Mouse (Mus musculus) CD4-positive helper T cell, adult 2 months (primary cell): ENCODE measurements around the gene Gm16430.
"Not testable (repeated sequence)": the region's sequence is repeated elsewhere in the genome, so short reads cannot be mapped to it uniquely, and the experiment has no call there.

Experiments used
- DNase-seq: peaks from one replicate; pipeline ENCODE4 v3.0.0-alpha.2; 2012; ENCODE audit warnings: low read depth, missing footprints, low spot score

The Gm16430 gene

GRCm38 (mm10) chrX:54621911-54622310 lies at the start of gene Gm16430:
Gene Gm16430 (plus strand): TSS chrX:54622211.
- not testable (repeated sequence) for DNase-seq
